Mouse (Mus musculus) left cerebral cortex, postnatal 25 days (tissue): ENCODE data around the gene Rabggtb. TPM values are rescaled to one million over a fixed set of nuclear protein-coding genes. Genes with fewer than 3 reads are reported as not detected.
"Not testable (repeated sequence)": the region's sequence is repeated elsewhere in the genome, so short reads cannot be mapped to it uniquely, and the experiment has no call there.

Experiments used
- DNase-seq, 2 experiments: peaks; one replicate each; pipeline ENCODE4 v3.0.0; 2022; ENCODE audit warnings: low spot score in 2 of 2, mixed read lengths in 1 of 2
- intact Hi-C: fragments of 180-260 bp; cut with DNase I; formaldehyde crosslinking; loops from one replicate; pipeline ENCODE4 v1.15.1; 2025
- total RNA-seq, 2 experiments: library from RNA; stranded (reverse); gene quantifications; 2 replicates each; pipeline ENCODE4 v1.2.3; 2021

Gene Rabggtb
- total RNA-seq, 2 experiments from 2014 or later = 64.9 TPM

GRCm38 (mm10) chr3:153886296-153886695 lies 26.5 kb downstream of the Rabggtb start:
- intact Hi-C loops = no loop called here
- DNase-seq = no peak

- DNase-seq = no peak
- intact Hi-C loops = no loop called here
Observed at GRCm38 (mm10) chr3:153871396-153871795, 41.4 kb downstream of the Rabggtb start.

GRCm38 (mm10) chr3:153867149-153868136 lies 45.4 kb downstream of the Rabggtb start:
- intact Hi-C loops = no loop called here

GRCm38 (mm10) chr3:153864636-153865429 lies 48.0 kb downstream of the Rabggtb start:
- no peak for DNase-seq

More at GRCm38 (mm10) chr3:153867149-153868136, 45.4 kb downstream of the Rabggtb start:
- no peak for DNase-seq

GRCm38 (mm10) chr3:153863816-153864215 lies 49.0 kb downstream of the Rabggtb start:
- intact Hi-C loops = no loop called here
- DNase-seq = no peak

More at GRCm38 (mm10) chr3:153864636-153865429, 48.0 kb downstream of the Rabggtb start:
- intact Hi-C loops = no loop called here

GRCm38 (mm10) chr3:153860392-153860791 lies 52.4 kb downstream of the Rabggtb start:
- intact Hi-C loops = not testable (repeated sequence)

GRCm38 (mm10) chr3:153858350-153859001 lies 54.3 kb downstream of the Rabggtb start:
- no peak for DNase-seq
- intact Hi-C loops = no loop called here

More at GRCm38 (mm10) chr3:153860392-153860791, 52.4 kb downstream of the Rabggtb start:
- DNase-seq = not testable (repeated sequence)

Other genes with a start within 250 kb of the Rabggtb start
- 10 to 100 TPM; 13.6 to 14.7 TPM for gene St6galnac3, start 187.8 kb downstream of the Rabggtb start, total RNA-seq
- gene Asb17, start 68.8 kb downstream of the Rabggtb start, total RNA-seq = not detected
- under 1 TPM; 0.25 to 0.50 TPM for gene Msh4, start 6.9 kb downstream of the Rabggtb start, total RNA-seq
- 10 to 100 TPM; 39.9 to 46.3 TPM for gene Acadm, start 31.6 kb upstream of the Rabggtb start, total RNA-seq
- 10 to 100 TPM in 1 of 2 experiments, 1 to 10 TPM in 1; 8.7 to 10.3 TPM for gene Slc44a5, start 60.4 kb upstream of the Rabggtb start, total RNA-seq